Mouse (Mus musculus) heart, embryonic 13.5 days (tissue): ENCODE results near the gene Gzme. TPM values are rescaled to one million over a fixed set of nuclear protein-coding genes. Genes with fewer than 3 reads are reported as not detected.

Source experiments
- ATAC-seq: fragments of 200-750 bp; cut with Nextera tagmentation; 2 replicates; pipeline ENCODE4 v1.8.0; 2017; ENCODE audit warnings: moderate TSS enrichment; ENCODE audit not compliant: insufficient number of reproducible peaks, low FRiP score, low TSS enrichment; ENCODE audit errors: extremely low read depth
- H3K27ac ChIP-seq: fragments of 300-500 bp; sonication (generic); replicated peaks from 2 replicates; pipeline ENCODE4 v1.5.1; 2015; ENCODE audit warnings: moderate library complexity, mild to moderate bottlenecking, inconsistent platforms
- H3K27me3 ChIP-seq: fragments of 300-500 bp; sonication (generic); replicated peaks from 2 replicates; pipeline ENCODE4 v1.6.1; 2015; ENCODE audit warnings: mild to moderate bottlenecking, inconsistent platforms
- H3K36me3 ChIP-seq: fragments of 300-500 bp; sonication (generic); 2 replicates; pipeline ENCODE4 v1.6.1; 2015; ENCODE audit warnings: mild to moderate bottlenecking, inconsistent platforms
- H3K4me1 ChIP-seq: fragments of 300-500 bp; sonication (generic); 2 replicates; pipeline ENCODE4 v1.6.1; 2015; ENCODE audit warnings: inconsistent platforms
- H3K4me2 ChIP-seq: fragments of 300-500 bp; sonication (generic); 2 replicates; pipeline ENCODE4 v1.6.1; 2015; ENCODE audit warnings: inconsistent platforms, mild to moderate bottlenecking, moderate library complexity
- H3K4me3 ChIP-seq: fragments of 300-500 bp; sonication (generic); 2 replicates; pipeline ENCODE4 v1.5.1; 2015; ENCODE audit warnings: moderate library complexity, mild to moderate bottlenecking, inconsistent platforms
- H3K9ac ChIP-seq: fragments of 300-500 bp; sonication (generic); 2 replicates; pipeline ENCODE4 v1.6.1; 2015; ENCODE audit warnings: inconsistent platforms, mild to moderate bottlenecking, moderate library complexity
- H3K9me3 ChIP-seq: fragments of 300-500 bp; sonication (generic); 2 replicates; pipeline ENCODE4 v1.6.1; 2016; ENCODE audit warnings: inconsistent platforms
- WGBS: fragments of 180-500 bp; shearing (Covaris S2); methylation state at CpG from one replicate; pipeline ENCODE4 v1.1.7; 2015; ENCODE audit warnings: mixed read lengths; 5-methylcytosine and 5-hydroxymethylcytosine counted together
- microRNA-seq: library from miRNA; unstranded; fragments of <30 nt; microRNA quantifications from one replicate; pipeline ENCODE4, GENCODE M21; 2016
- polyA plus RNA-seq: library from polyadenylated mRNA; unstranded; fragments of >200 nt; fragmentation: Nextera tagmentation; extraction: Ambion mirVana; gene quantifications from 2 replicates; pipeline ENCODE4 v1.2.1, GENCODE M21; 2015

Gene Gzme
- polyA plus RNA-seq, 1 experiment from 2014 or later = not detected

DNA sequence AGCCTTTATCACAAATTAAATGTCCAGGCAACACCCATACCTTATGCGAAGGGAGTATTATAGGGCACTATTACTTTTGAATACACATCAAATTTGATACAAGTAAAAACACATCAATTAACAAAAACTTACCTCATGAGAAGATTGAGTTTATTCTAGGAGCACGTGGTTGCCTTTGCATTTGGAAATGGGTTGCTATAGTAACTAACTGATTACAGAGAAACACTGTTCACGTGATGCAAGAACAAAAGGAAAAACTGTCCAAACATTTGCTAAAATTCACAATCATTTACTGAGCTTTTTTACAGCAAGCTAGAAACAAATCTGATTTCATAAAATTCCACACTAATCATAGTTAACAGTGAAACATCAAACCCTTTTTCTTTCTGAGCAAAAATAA is 17.0 kb downstream of the Gzme start:
- H3K4me3 ChIP-seq = no peak overlapping the region
- WGBS = 70% methylated on average over 3 of the region's 3 CpGs
- H3K4me2 ChIP-seq = no peak overlapping the region
- H3K9ac ChIP-seq = no peak overlapping the region
- H3K9me3 ChIP-seq = no peaks in the 10 kb centered on the region
- no peak for ATAC-seq
- H3K36me3 ChIP-seq = no peaks in the 10 kb centered on the region
- no peaks in the 10 kb centered on the region for H3K27me3 ChIP-seq
- H3K4me1 ChIP-seq = no peaks in the 10 kb centered on the region
- no peak overlapping the region for H3K27ac ChIP-seq

DNA sequence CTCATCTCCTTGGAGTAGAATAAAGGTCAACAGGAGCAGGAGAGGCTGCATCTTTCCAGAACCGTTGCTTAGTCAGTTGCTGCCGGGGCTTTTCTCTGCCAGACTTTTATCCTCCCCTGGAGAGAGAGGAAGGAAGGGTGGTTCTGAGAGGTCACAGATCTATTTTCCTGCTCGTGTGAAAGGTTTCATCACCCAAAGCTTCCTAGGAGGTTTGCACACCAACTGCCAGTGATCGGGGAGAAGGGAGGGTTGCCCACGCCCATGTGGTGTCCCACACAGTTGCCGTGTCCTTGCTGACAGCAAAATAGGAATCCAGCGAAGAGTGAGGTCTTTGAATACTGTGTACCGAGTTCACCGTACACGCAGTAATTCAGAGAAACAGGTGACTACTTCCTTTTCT is 18.0 kb downstream of the Gzme start, which contains the start of gene Ctsg:
Gene Ctsg (minus strand): TSS at position 189 of the 400 bp plus-strand sequence.
- H3K4me2 ChIP-seq = no peak within 1 kb of the TSS
- 60% methylated on average over 10 of the region's 10 CpGs for WGBS
- no peak within 1 kb of the TSS for H3K4me3 ChIP-seq
- H3K27ac ChIP-seq = no peak within 1 kb of the TSS
- H3K9me3 ChIP-seq = no peaks in the 10 kb centered on the region
- H3K36me3 ChIP-seq = no peaks in the 10 kb centered on the region
- no peaks in the 10 kb centered on the region for H3K27me3 ChIP-seq
- no peak within 1 kb of the TSS for H3K9ac ChIP-seq
- ATAC-seq = no peak
- H3K4me1 ChIP-seq = peaks cover 7% of the 10 kb centered on the region

DNA sequence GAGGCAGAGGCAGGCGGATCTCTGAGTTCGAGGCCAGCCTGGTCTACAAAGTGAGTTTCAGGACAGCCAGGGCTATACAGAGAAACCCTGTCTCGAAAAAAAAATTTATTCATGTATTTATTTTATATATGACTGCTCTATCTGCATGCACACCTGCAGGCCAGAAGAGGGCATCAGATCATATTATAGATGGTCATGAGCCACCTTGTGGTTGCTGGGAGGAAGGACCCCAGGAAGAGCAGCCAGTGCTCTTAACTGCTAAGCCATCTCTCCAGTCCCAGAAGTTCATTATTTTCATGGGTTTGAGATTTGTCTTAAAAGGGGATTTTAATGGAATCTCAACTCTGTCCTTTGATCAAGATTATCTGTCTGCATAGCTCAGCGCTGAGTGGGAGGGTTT is 21.5 kb downstream of the Gzme start:
- no peak for ATAC-seq
- H3K4me1 ChIP-seq = peaks cover 10% of the 10 kb centered on the region
- H3K27me3 ChIP-seq = no peaks in the 10 kb centered on the region
- H3K27ac ChIP-seq = no peak overlapping the region
- H3K4me3 ChIP-seq = no peak overlapping the region
- no peak overlapping the region for H3K4me2 ChIP-seq
- no peaks in the 10 kb centered on the region for H3K36me3 ChIP-seq
- no peaks in the 10 kb centered on the region for H3K9me3 ChIP-seq
- H3K9ac ChIP-seq = no peak overlapping the region
- 71% methylated on average over 4 of the region's 4 CpGs for WGBS

DNA sequence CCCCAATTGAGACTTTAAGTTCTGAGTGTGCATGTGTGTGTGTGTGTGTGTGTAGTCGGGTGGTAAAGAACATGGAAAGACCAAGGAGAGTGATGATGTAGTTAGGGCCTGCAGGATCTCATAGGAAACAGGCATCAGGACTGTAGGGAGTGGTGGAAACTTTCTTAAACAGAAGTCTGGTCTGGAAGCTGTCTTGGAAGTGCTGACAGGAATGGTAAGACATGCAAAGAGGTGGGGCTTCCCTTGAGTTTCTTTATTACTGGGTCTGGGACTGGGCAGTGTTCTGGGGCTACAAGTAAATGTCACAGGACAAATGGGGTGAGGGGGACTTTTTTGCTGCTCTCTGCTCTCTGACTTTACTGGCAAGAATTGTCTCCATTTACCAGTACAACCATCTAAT is 22.8 kb downstream of the Gzme start:
- no peaks in the 10 kb centered on the region for H3K27me3 ChIP-seq
- H3K9me3 ChIP-seq = no peaks in the 10 kb centered on the region
- H3K4me1 ChIP-seq = peaks cover 10% of the 10 kb centered on the region
- H3K9ac ChIP-seq = no peak overlapping the region
- no peak for ATAC-seq
- WGBS = 28% methylated on average over 1 of the region's 1 CpGs
- no peak overlapping the region for H3K4me3 ChIP-seq
- H3K36me3 ChIP-seq = no peaks in the 10 kb centered on the region
- no peak overlapping the region for H3K4me2 ChIP-seq
- H3K27ac ChIP-seq = no peak overlapping the region

DNA sequence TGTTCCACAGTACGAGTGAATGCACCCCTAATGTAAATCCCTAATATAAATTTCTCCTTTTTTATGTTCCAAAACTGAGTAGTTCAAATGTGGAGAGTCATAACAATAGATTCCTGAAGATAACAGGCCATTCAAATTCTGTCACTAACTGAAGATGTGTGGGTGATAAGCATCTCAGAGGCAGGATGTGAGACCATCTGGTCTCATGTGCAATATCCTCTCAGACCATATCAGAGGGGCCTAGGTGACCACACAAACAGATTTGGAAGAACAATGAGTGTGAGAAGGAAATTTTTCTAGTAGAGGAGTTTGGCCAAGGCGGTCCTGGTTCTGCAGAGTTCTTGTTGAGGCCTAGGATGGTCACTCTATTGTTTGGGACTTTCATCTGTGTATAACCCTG is 27.1 kb downstream of the Gzme start:
- 80% methylated on average over 2 of the region's 2 CpGs for WGBS
- Histone ChIP-seq H3K9ac (no peak overlapping the region), H3K36me3 (no peaks in the 10 kb centered on the region), H3K9me3 (peaks cover 3% of the 10 kb centered on the region; the same call in 1 of the 2 replicates), H3K4me3 (no peak overlapping the region), H3K27me3 (no peaks in the 10 kb centered on the region), H3K4me1 (peaks cover 10% of the 10 kb centered on the region), H3K27ac (no peak overlapping the region), H3K4me2 (no peak overlapping the region)
- no peak for ATAC-seq

DNA sequence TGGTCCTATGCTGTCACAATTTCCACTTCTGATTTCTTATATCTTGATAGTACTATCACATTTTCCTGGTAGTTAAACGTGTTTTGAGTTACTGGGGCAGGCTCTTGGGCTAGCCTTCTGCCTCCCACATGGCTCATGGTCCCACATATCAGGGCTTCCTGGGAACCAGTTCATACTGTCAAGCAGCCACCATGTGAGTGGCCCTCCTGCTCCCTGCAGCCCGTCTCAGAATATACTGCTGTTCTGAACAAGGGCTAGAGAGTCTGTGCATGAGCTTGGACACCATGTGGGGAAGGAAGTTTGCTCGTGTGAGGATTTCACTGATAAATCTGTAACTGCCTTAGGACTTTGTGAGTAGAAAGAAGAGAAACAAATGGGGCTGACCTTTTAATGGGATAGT is 33.7 kb downstream of the Gzme start:
- WGBS = 54% methylated on average over 3 of the region's 3 CpGs
- Histone ChIP-seq H3K4me2 (no peak overlapping the region), H3K9ac (no peak overlapping the region), H3K4me3 (no peak overlapping the region), H3K27ac (no peak overlapping the region), H3K4me1 (no peaks in the 10 kb centered on the region), H3K36me3 (no peaks in the 10 kb centered on the region), H3K9me3 (peaks cover 3% of the 10 kb centered on the region; the same call in 1 of the 2 replicates), H3K27me3 (no peaks in the 10 kb centered on the region)
- no peak for ATAC-seq

DNA sequence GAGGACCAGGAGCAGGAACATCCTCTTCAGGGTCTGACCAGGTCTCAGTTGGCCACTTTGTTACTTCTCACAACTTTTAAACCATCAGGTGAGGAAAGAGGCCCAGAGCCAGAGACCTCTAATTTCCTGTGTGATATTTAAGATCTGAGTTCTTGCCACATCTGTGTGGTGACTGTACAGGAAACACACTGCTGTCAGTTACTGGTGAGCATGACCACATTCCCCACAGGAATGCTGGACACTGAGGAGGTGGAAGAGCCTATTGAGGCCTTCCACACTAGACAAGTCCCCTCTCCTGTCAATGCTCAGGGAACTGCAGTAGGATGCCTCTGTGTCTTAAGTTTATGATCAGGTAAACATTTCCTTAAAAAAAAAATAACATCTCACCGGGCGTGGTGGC is 35.3 kb downstream of the Gzme start, which contains the start of gene Mcpt8:
Gene Mcpt8 (minus strand): TSS at position 107 of the 400 bp plus-strand sequence.
- Histone ChIP-seq H3K9ac (no peak within 1 kb of the TSS), H3K36me3 (no peaks in the 10 kb centered on the region), H3K27me3 (no peaks in the 10 kb centered on the region), H3K4me2 (no peak within 1 kb of the TSS), H3K9me3 (no peaks in the 10 kb centered on the region), H3K27ac (no peak within 1 kb of the TSS), H3K4me3 (no peak within 1 kb of the TSS), H3K4me1 (no peaks in the 10 kb centered on the region)
- no peak for ATAC-seq
- WGBS = 86% methylated on average over 2 of the region's 2 CpGs

DNA sequence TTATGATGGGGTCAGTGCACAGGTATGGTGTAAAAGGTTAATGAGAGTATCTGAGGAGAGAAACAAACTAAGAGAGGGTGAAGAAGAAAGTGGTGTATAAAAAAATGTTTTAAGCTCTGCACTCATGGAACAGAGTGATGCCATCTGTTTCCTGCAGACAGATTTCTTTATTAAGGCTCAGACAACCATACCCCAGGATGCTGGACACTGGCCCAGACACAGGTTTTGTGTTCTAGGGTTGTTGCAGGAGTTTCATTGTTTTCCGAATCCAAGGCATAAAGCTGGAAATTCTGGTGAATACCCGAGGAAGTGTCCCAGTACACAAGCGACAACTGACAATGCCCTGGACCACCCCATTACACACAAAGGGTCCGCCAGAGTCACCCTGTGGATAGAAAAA is 38.4 kb downstream of the Gzme start:
- H3K9me3 ChIP-seq = no peaks in the 10 kb centered on the region
- no peak overlapping the region for H3K27ac ChIP-seq
- no peak overlapping the region for H3K4me2 ChIP-seq
- H3K4me1 ChIP-seq = no peaks in the 10 kb centered on the region
- no peaks in the 10 kb centered on the region for H3K36me3 ChIP-seq
- H3K27me3 ChIP-seq = no peaks in the 10 kb centered on the region
- no peak overlapping the region for H3K9ac ChIP-seq
- WGBS = 80% methylated on average over 4 of the region's 4 CpGs
- no peak for ATAC-seq
- H3K4me3 ChIP-seq = no peak overlapping the region

Small RNAs within 50 kb of the gene (microRNA-seq; reads per million reads assigned to microRNA genes)
- not detected for gene Mir6949

Other genes with a start within 250 kb of the Gzme start
- 0.27 and 0.31 TPM in 2 replicates for gene Cbln3, start 236.2 kb downstream of the Gzme start, polyA plus RNA-seq
- 9.5 and 9.8 TPM in 2 replicates for gene Khnyn, start 235.7 kb downstream of the Gzme start, polyA plus RNA-seq
- gene Sdr39u1, start 220.3 kb downstream of the Gzme start, polyA plus RNA-seq = 48.2 and 51.6 TPM in 2 replicates
- 0.78 and 0.86 TPM in 2 replicates for gene Cma1, start 175.9 kb downstream of the Gzme start, polyA plus RNA-seq
- gene Cma2, start 169.6 kb downstream of the Gzme start, polyA plus RNA-seq = not detected in 2 replicates
- not detected in 2 replicates for gene Mcpt1, start 102.7 kb downstream of the Gzme start, polyA plus RNA-seq
- not detected in 2 replicates for gene Mcpt9, start 90.1 kb downstream of the Gzme start, polyA plus RNA-seq
- not detected in 2 replicates for gene Mcpt2, start 78.6 kb downstream of the Gzme start, polyA plus RNA-seq
- 0.35 and 0.48 TPM in 2 replicates for gene Mcpt4, start 58.3 kb downstream of the Gzme start, polyA plus RNA-seq
- gene Mcpt8, start 35.4 kb downstream of the Gzme start, polyA plus RNA-seq = 0.18 TPM in 1 of 2 replicates, not detected in the other
- gene Ctsg, start 18.1 kb downstream of the Gzme start, polyA plus RNA-seq = 0.33 and 0.64 TPM in 2 replicates
- gene Gzmd, start 12.0 kb upstream of the Gzme start, polyA plus RNA-seq = not detected in 2 replicates
- not detected in 2 replicates for gene Gzmg, start 39.0 kb upstream of the Gzme start, polyA plus RNA-seq
- gene Gzmn, start 54.0 kb upstream of the Gzme start, polyA plus RNA-seq = not detected in 2 replicates
- not detected in 2 replicates for gene Gzmf, start 90.8 kb upstream of the Gzme start, polyA plus RNA-seq
- gene Gzmc, start 114.0 kb upstream of the Gzme start, polyA plus RNA-seq = not detected in 2 replicates
- 0.23 TPM in 1 of 2 replicates, not detected in the other for gene Gzmb, start 141.6 kb upstream of the Gzme start, polyA plus RNA-seq
- 0.04 TPM in 1 of 2 replicates, not detected in the other for gene Atp12a, start 244.4 kb upstream of the Gzme start, polyA plus RNA-seq